Mouse (Mus musculus): ENCODE results near the gene Smim7.

DNA sequence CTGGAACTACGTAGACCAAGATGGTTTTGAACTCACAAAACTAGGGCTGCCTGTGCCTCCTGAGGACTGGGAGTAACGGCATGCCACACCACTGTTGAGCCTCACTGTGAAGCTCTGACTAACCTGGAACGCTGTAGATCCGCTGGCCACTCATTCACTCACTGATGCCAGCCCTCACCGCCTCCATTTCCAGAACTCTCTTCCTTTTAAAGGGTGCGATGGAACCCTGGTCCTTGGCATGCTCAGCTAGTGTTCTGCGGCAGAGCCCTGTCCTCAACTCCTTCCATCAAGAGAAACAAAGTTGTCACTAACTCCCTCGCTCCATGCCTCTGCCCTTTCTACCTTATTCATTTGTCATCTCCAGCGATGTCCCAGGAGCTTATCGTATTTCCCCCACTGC lies 18.0 kb upstream of the Smim7 start:
- TF ChIP-seq CTCF (IDR thresholded peaks at IDR 0.05) (no peak), EP300 (IDR thresholded peaks at IDR 0.05) (no peak)

All from lung, postnatal 0 days (tissue).